Mouse (Mus musculus): ENCODE data around the gene Gm266. TPM values are rescaled to one million over a fixed set of nuclear protein-coding genes. Genes with fewer than 3 reads are reported as not detected.

Gene Gm266
- total RNA-seq, 4 experiments from 2014 or later: 3.6 to 6.6 (median 4.6) TPM

DNA sequence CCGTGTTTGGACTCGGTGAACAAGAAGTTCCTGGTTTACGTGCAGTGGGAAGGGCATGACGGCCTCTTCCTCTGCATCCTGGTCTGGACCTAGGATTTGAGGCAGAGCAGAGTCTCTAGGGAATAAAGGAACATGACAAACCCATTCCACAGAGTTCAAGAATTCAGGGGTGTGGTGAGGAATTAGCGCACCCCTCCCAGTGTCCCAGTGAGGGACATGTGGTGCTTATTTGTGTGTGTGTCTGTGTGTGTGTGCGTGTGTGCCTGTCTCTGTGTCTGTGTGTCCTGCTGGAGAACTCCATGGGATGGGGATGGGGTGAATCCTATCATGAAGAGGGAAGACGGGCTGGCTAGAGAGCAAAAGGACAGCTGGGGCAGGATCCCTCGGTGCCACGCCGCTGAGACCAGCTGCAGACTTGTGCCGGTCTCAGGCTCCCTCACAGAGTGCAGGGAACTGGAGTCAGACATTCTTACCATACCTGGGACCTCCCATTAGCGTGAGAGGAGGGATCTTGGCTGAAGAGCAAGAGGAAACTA, 30.2 kb downstream of the Gm266 start:
- DNase-seq (ENCODE audit: low spot score in 2 of 2): no peak

DNA sequence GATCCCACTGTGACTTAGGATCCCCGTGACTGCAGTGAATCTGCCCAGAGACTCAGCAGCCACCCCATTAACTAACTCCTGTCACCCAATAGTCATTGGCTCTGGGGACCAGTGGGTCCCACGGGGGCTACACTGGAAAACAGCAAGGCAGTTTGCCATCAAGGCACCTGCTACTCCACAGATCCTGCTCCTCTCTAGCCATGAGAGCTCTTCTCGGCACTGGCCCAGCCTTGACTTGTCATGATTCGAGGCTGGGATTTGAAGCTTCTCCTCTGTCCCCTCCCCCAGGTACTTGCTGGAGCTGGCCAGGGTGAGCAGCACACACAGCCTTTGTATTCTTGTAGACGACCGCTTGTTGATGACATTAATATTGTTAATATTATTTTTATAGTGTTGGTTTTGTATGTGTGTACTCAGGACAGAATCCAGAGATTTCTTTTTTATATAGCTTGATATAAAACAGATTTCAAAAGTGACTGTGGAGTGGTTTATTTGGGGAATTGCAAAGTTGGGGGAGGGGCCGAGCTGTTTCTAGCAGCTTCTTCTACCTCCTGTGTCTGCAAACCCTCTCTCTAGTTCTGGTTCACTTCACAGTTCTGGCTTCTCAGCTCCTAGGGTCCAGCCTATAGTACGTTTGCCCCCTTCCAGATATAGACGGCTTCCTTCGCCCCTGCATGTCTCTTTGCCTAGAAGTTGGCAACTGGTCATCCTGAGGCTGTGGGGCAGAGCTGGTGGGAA, 30.9 kb downstream of the Gm266 start:
- DNase-seq (ENCODE audit: low spot score in 2 of 2): no peak

DNA sequence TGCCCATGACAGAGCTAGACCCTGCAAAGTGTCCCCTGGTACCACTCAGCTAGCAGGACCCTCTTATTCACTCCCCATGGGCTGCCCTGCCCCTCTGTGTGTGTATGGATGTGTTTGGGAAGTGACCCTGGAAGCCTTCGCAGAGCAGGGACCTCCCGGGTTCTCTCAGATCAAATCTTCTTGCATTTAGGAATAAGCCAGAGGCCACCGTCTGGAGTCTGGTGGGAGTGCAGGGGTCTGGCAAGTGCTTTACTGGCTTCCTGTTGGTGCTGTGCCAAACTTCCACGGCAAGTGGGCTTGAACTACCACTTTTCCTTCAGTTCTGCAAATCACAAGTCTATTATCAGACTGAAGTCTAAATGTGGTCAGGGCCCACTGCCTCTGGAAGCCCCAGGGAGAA, 31.6 kb downstream of the Gm266 start:
- no peak for DNase-seq (ENCODE audit: low spot score in 2 of 2)

DNA sequence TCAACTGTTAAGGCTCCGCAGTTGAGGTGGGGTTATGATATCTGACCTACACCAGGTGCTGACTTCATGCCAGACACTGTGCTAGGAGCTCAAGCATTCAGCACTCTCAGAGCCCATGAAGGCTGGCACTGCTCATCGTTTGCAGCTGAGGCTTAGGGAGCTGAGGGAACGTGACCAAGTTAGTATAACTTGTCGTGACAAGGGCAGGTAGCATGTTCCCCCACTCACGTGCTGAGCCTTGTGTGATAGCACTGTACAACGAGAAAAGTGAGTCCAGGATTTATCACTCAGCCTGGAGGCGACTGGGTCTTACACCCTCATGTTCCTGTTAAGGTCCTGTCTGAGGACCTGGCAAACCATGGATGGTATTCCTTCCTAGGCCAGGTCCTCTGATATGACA, 34.1 kb downstream of the Gm266 start:
- DNase-seq (ENCODE audit: low spot score in 2 of 2): no peak

DNA sequence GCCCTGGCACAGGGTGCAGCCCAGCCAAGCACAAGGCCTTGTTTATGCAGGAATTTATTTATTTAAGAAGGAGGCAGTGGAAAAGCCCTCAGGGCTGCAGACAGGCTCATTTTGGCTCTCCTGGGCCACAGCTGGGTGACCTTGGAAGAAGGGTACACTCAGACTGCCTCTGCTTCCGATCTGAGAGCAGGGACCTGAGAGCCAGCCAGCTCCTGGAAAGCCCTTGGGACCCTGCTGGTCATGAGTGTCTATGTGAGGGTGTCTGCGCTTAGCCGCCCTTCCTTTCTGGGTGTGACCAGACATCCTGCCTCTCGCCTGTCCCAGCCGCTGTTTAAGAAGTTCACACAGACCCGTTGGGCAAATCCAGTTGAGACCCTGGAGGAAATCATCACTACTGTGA, 35.3 kb downstream of the Gm266 start:
- no peak for DNase-seq (ENCODE audit: low spot score in 2 of 2)

DNA sequence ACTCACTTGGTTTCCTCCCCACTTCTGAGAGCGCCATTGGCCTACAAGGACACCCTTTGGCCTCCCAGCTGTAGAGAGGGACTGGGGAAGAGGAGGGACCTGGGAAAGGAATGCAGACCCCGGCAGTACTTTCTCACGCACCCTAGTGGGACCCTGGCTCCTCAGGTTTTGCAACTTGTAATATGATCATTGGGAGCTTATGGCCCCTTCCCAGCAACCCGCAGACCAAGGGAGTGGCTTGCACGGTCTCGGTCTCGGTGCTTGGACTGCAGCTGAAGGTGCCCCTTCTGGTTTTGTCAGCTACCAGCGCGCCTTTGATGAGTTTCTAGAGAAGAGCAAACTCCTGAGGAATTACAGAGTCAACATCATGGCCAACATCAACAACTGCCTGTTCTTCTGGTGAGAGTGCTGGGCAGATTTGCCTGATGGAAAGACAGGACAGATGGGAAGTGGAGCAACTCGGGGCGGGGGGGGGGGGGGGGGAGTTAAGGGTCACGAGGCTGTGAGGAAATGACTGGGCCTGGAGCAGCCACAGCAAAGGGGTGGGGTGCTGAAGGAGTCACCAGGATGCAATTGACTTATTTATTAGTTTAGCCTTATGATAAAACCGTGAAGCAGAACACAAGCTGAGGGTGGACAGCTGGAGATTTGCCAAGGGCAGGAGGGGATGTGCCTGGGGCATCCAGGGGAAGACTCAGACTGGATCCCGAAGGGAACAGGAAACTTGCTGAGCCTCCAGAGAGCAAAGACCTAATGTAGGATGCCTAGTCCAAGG, 36.5 kb downstream of the Gm266 start:
- DNase-seq (ENCODE audit: low spot score in 2 of 2): no peak

DNA sequence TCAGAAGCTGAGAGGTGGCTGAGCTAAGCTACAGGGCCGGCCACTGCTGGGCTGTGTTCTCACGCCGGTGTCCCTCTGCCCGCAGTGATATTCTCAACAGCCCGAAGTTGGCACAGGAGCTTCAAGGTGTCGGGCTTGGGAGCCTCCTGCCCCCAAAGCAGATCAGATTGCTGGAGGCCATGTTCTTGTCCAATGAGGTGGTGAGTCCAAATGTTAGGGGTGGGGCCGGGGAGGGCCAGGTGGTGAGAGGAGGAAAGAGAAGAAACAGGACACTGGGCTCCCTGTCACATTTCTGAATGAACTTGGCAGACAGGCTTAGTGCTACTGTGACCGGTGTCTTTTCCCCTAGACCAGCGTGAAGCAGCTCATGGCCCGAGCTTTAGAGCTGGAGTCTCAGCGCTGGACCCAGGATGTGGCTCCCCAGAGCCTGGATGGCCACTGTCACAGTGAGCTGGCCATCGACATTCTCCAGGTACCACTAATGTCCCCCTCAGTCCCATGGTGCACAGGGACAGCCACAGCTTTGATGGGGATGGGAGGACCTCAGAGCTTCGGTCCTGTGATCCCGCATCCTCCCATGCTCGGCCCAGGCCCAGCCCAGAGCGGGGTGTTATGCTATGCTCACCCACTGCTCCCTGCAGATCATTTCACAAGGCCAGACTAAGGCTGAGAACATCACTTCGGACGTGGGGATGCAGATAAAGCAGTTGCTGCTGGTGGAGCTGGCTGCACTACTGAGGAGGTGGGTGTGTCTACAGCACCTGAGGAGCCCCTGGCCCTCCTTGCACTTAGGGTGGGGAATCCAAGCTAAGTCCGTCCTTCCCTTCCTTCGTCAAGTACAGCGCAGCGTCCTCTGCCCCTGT, 37.5 kb downstream of the Gm266 start:
- no peak for DNase-seq (ENCODE audit: low spot score in 2 of 2)

DNA sequence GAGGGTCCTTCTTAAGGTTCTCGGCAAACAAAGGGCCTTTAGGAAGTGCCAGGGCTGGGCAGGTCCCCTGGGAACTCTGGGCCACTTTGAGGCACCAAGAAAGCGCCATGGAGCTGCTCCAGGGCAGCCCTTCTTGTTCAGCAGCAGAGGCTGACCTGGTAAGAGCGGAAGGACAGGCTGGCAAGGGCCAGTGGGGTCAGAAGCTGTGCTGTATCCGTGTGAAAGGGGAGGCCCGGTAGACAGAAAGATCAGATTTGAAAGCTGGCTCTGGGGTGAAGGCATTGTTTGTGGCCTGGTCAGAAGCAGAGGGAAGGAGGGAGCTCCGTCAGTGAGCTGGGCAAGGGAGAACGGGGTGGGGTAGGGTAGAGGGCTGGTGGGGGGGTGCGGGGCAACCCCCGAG, 38.3 kb downstream of the Gm266 start:
- DNase-seq (ENCODE audit: low spot score in 2 of 2): no peak

DNA sequence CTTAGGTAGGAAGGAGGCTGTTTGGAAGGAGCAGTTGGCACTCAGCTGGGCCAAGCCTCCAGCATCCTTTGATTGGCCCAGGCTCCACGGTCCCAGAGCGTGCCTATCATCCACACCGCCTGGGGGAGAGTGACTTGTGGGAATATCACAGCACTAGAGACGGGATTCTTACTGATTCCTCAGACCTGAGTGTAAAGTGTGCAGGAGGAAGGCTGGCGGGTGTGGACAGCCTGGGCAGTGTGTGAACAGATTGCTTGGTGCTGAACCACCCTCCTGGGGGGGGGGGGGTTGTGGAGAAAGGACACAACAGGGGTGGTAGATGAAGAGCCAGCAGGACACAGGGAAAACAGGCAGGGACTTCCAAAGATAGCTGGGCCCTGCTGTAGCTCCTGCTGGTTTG, 38.9 kb downstream of the Gm266 start:
- DNase-seq (ENCODE audit: low spot score in 2 of 2): no peak

DNA sequence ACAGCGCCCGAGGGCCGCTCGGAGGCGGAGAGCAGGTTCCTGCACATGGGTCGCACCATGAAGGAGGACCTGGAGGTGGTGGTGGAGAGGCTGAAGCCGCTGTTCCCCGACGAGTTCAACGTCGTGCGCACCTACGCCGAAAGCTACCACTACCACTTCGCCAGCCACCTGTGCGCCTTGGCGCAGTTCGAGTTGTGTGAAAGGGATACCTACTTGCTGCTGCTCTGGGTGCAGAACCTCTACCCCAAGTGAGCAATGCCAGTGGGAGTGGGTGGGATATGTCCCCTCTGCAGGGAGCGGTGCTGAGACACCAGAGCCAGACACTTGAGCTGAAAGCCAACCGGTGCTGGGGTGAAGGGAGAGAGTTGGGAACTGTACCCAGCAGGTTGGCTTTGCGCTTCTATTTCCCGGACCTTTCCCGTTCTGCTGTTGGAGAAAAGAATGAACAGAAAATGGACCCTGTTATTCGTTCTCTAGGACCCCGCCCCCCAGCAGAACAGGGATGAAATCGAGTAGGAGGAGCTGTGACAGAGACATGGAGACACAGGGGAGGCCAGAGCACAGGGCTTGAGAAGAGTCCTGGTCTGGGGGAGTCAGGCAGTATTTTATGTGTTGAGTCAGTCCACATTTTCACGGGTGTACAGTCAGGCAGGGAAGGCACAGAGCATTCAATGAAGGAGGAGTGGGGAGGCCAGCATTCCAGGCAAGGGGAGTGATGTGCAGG, 39.6 kb downstream of the Gm266 start:
- no peak for DNase-seq (ENCODE audit: low spot score in 2 of 2)

DNA sequence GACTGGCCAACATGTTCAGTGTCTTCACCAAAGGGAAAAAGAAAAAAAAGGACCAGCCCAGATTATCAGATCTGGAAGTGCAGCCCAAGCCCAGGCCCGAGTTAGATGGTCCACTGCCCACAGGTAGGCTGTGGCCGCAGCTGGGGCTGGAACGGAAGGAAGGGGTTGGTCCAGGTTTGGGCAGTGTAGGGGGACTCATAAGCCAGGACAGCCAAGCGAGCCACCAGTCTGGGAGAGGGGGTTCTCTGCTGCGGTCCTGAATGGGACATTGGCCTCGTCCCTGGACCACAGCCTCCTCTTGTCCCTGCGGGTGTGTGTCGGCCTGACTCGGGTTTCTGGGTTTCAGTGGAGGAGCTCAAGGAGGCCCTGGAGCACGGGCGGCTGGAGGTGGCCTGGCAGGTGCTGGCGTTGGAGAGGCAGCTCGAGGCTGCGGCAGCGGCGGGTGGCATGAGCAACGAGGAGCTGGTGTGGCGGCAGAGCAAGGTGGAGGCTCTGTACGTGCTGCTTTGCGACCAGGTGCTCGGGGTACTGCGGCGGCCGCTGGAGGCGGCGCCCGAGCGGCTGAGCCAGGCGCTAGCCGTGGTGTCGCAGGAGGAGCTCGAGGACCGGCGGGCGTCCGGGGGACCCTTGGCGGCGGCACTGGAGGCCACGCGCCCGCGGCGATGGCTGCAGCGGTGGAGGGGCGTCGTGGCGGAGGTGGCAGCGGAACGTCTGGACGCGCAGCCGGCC, 40.3 kb downstream of the Gm266 start:
- no peak for DNase-seq (ENCODE audit: low spot score in 2 of 2)

DNA sequence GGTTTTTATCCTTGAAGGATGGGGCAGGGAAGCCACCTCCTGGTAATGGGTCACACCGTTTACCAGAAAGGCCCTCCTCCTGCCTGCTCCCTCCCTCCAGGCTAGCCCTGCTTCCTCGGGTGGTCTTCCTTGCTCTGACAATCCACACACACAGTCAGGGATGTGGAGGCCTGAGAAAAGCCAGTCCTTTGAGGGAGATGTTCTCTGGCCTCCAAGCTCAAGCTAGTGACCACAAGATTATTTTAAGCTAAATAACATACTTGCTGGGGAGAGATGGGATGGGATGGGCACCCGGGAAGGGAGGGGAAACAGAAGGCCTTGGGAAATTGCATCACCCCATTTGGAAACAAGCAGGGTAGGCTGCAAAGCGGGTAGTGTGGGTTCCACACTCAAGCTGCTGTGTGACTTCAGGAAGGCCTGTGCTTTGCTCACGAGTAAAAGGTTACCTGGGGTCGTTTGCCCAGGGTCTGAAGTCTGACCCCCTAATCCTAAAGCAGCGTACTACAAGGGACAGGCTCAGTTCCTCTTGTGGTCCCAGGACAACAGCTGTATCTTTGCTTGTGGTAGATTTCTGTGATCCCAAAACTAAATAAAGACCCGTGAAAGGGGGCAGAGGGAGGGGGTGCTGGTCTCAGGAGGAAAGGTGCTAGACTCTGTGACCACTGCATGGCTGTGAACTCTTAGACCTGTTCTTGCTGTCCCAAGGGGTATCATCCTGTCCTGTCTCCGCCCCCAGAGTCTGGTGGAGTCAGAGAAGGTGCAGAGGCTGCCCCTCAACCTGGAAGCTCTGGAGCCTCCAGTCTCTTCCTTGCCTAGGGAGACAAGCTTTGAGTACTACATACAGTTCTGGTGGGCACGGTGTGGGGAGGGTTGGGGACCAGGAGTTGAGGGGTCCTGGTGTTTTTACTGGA, 41.4 kb downstream of the Gm266 start:
- no peak for DNase-seq (ENCODE audit: low spot score in 2 of 2)

DNA sequence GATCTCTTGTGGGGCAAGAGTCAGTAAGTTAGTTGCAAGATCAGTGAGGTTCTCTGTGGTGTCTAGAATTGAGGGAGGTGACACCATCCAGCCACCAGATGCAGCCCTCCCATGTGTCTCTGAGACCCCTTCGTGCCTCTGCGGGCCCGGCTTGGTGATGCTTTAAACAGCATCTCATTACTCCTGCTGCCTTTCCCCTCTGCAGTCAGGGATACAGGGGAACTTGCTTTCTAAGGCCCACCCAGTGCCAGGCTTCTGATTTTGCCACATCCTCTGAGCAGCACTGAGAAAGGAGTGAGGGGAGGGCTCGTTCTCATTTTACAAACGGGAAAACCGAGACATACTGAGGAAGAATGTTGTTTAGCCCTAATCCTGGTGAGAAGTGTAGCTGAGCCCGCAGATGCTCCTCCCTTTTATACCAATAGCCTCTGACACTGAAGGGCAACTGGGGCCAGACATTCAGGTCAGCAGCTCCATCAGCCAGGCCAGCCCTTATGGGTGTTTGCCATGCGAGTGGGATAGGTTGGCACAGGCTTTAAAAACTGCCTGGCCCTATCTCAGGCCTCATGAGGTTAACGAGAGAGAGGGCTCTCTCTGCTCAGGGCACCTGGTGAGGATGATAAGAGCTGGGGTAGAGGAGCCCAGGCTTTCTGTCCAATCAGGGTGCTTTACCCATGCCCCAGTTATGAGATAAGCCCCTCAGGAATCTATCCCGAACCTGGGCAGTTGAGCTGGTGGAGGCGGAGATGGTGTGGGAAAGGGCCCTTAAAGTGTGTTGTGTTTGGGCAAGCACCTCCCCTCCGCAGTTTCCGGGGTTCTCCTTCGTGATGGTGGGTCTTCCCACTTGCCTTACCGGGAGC, 42.4 kb downstream of the Gm266 start:
- no peak for DNase-seq (ENCODE audit: low spot score in 2 of 2)

DNA sequence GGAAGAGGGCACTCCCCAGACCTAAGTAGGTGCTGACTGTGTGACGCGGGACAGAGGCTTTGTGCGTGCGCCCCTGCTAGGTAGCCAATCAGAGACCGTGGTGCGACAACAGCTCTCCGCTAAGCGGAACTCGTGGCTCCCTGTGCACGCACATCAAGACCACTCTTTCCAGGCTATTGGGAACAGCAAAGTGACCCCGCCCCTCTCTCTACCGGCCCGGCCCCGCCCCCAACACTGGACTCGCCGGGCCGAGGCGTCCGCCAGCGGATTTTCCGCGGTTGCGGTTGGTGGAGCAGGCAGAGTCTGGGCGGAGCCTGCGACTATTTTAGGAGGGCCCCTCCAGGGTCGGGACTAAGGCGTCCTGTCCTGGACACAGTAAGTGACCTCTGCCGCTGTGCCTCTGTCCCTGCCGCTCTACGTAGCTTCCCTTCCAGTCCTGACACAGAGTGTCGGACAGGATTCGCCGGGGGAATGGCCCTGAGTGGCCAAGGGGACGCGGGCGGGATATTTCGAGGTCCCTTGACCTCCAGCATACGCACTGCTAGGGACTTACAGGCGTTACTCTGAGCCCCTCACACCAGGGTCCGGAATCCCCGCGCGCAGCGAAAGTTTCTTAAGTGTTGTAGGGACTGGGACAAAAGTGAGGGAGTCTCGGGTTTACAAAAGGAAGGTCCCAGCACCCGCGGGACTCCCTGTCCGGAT, 43.2 kb downstream of the Gm266 start, which contains the start of gene Tnfaip2:
Gene Tnfaip2 (plus strand): TSS at position 161 of the 702 bp plus-strand sequence.
- DNase-seq (ENCODE audit: low spot score in 2 of 2): no peak

DNA sequence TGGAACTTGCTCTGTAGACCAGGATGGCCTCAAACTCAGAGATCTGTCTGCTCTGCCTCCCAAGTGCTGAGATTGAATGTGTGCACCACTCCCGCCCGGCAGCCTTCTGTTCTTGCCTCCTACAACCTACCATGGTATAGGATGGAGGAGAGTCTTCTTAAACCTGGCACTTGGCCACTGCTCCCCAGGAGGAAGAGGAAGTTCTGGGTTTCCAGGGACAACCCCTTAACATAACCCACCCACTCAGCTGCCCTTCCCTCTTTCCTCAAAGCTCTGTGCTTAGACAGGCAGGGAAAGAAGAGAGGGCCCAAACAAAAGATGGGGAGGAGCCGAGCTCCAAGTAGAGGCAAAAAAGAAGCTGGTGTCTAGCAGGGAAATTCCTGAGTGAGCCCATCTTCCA, 44.1 kb downstream of the Gm266 start:
- DNase-seq (ENCODE audit: low spot score in 2 of 2): no peak

DNA sequence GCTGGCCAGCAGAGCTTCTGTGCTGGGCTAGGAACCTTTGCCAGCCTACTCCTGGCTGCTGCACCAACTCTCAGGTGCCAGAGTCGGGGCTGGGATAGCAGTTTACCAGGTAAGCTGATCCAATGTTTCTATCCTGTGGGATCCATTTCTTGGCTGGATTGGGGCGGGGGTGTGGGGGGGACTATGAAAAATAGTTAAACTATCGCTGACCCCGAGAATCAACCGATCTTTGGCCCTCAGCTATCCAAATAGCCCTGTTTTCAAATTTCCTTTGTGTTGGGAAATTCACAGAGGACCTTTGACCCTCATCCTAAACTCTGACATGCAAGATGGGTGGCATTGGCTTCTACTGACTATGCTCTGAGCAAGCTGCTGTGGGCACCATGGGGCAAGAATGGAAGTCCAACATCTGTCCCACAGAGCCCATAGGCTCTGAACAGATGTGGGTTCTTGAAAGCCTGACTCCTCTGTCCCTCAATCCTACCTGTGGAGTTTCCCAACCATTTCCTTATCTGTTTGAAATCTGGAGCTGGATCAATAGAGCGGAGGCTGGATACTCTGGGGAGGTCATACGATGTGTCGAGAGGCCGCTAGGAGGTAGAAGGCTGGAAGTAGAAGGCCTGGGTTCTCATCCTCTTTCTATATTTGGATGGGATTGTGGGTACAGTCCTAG, 44.8 kb downstream of the Gm266 start:
- no peak for DNase-seq (ENCODE audit: low spot score in 2 of 2)

DNA sequence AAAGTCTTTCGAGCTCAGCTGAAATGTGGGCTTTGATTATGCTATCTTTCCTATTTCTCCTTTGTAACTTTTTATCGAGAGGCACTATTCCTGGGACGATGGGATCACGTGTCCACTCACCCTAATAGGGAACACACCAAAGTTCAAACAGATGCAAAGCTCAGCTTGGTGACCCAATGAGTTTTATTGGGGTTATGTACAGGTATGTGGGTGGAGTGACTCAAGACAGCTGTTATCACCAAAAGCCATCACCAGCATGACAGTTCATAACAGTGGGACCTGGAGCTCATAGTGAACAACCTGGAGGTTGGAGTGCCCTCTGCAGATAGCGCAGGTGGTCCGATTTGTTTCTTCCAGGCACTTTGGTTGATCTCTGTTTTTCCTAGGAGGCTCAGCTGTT, 46.8 kb downstream of the Gm266 start:
- DNase-seq (ENCODE audit: low spot score in 2 of 2): no peak

All from layer of hippocampus, adult 8-10 months (tissue).